Mouse (Mus musculus) liver, embryonic 12.5 days (tissue): Measurements from ENCODE around the gene Cln3. TPM values are rescaled to one million over a fixed set of nuclear protein-coding genes. Genes with fewer than 3 reads are reported as not detected.

ENCODE experiments used
- ATAC-seq: fragments of 200-750 bp; cut with Nextera tagmentation; 2 replicates; pipeline ENCODE4 v1.8.0; 2017; ENCODE audit warnings: moderate number of reproducible peaks, mild to moderate bottlenecking, moderate library complexity
- H3K27ac ChIP-seq: fragments of 300-500 bp; sonication (generic); 2 replicates; pipeline ENCODE4 v1.5.1; 2016; ENCODE audit warnings: mild to moderate bottlenecking
- H3K27me3 ChIP-seq: fragments of 300-500 bp; sonication (generic); replicated peaks from 2 replicates; pipeline ENCODE4 v1.6.1; 2016; ENCODE audit warnings: mild to moderate bottlenecking, moderate library complexity
- H3K36me3 ChIP-seq: fragments of 300-500 bp; sonication (generic); 2 replicates; pipeline ENCODE4 v1.6.1; 2016; ENCODE audit warnings: mild to moderate bottlenecking, moderate library complexity
- H3K4me1 ChIP-seq: fragments of 300-500 bp; sonication (generic); 2 replicates; pipeline ENCODE4 v1.6.1; 2016
- H3K4me2 ChIP-seq: fragments of 300-500 bp; sonication (generic); 2 replicates; pipeline ENCODE4 v1.6.1; 2016; ENCODE audit warnings: mild to moderate bottlenecking, moderate library complexity
- H3K4me3 ChIP-seq: fragments of 300-500 bp; sonication (generic); 2 replicates; pipeline ENCODE4 v1.5.1; 2016; ENCODE audit warnings: mild to moderate bottlenecking, moderate library complexity
- H3K9ac ChIP-seq: fragments of 300-500 bp; sonication (generic); 2 replicates; pipeline ENCODE4 v1.6.1; 2016; ENCODE audit warnings: mild to moderate bottlenecking, moderate library complexity
- H3K9me3 ChIP-seq: fragments of 300-500 bp; sonication (generic); replicated peaks from 2 replicates; pipeline ENCODE4 v1.6.1; 2016; ENCODE audit warnings: mild to moderate bottlenecking, moderate library complexity
- WGBS: fragments of 180-500 bp; shearing (Covaris S2); methylation state at CpG from one replicate; pipeline ENCODE4 v1.1.7; 2016; ENCODE audit not compliant: insufficient replicate concordance; 5-methylcytosine and 5-hydroxymethylcytosine counted together
- polyA plus RNA-seq: library from polyadenylated mRNA; unstranded; fragments of >200 nt; fragmentation: Nextera tagmentation; extraction: Ambion mirVana; gene quantifications from 2 replicates; pipeline ENCODE4 v1.2.1, GENCODE M21; 2016

Cln3 gene
- polyA plus RNA-seq: 12.5 TPM in 2 replicates

DNA sequence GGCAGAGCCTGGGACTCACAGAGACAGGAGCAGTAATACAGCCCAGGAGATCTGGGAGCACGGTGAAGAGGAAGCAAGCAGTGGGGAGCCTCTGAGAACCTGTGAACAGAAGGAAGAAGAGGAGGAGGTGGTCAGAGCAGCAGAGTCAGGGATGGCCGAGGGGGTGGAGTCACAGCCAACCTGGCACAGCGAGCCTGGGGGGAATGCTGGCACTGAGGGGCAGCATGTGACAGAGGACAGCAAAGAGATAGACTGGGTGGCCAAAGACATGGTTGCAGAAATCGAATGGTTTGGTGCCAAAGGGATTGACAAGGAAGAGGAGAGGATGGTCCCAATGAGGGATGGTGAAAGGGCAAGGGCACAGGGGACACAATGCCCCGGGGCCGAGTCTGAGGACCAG, at the start of gene Cln3:
TSS of gene Cln3 (minus strand) at position 101 of the 400 bp plus-strand sequence.
- H3K9me3 ChIP-seq: no peaks in the 10 kb centered on the region
- 0 out of 2 replicates have a peak within 1 kb of the TSS, but pooled peaks have one; percentile 87 for H3K4me2 ChIP-seq
- no peak within 1 kb of the TSS for H3K9ac ChIP-seq
- no peak for ATAC-seq
- H3K4me3 ChIP-seq: no peak within 1 kb of the TSS
- no peak within 1 kb of the TSS for H3K27ac ChIP-seq
- peaks cover 17% of the 10 kb centered on the region for H3K27me3 ChIP-seq
- peaks cover 21% of the 10 kb centered on the region for H3K4me1 ChIP-seq
- H3K36me3 ChIP-seq: no peaks in the 10 kb centered on the region
- WGBS: 58% methylated on average over 6 of the region's 6 CpGs

DNA sequence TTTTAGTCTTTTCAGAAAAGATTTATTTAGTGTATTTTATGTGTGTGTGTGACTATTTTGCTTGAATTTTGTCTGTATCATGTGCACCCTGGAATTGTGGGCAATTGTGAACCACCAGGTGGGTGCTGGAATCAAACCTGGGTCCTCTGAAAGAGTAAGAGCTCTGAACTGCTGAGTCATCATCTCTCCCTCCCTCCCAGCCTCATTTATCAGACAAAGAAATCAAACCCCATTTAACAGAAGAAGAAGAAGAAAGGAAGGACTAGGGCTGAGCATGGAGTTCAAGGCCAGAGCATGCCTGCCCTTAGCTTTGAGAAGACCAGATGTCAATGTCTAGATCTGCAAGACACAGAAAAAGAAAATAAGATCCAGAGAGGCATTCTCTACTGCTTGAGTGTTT, 49.8 kb upstream of the Cln3 start:
- no peak overlapping the region for H3K4me3 ChIP-seq
- no peaks in the 10 kb centered on the region for H3K36me3 ChIP-seq
- H3K4me2 ChIP-seq: no peak overlapping the region
- no peak overlapping the region for H3K9ac ChIP-seq
- peaks cover 16% of the 10 kb centered on the region for H3K4me1 ChIP-seq
- H3K27ac ChIP-seq: no peak overlapping the region
- no peak for ATAC-seq
- H3K27me3 ChIP-seq: no peaks in the 10 kb centered on the region
- H3K9me3 ChIP-seq: no peaks in the 10 kb centered on the region

DNA sequence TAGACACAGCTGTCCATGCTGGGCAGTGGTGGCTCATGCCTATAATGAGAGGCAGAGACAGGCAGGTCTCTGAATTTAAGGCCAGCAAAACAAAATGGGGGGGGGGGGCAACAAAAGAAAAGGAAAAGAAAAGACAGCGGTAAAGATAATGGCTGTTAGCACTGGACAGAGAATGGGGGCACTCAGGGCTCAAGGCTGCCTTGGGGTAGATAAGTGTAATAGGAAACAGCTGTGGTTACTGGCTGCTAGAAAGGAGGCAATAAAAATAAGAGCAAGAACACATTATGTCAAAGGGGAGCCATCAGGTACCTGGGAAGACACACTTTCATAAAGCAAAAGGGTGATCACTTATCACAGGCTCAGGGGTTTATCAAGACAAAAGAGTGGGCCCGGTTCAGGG, 46.9 kb upstream of the Cln3 start:
- H3K4me3 ChIP-seq: no peak overlapping the region
- H3K36me3 ChIP-seq: no peaks in the 10 kb centered on the region
- H3K4me2 ChIP-seq: no peak overlapping the region; the same call in 1 of the 2 replicates
- ATAC-seq: peak; percentile 60; the same call in 1 of the 2 replicates
- WGBS: 21% methylated on average over 2 of the region's 2 CpGs
- no peak overlapping the region for H3K9ac ChIP-seq
- H3K4me1 ChIP-seq: peaks cover 20% of the 10 kb centered on the region
- H3K9me3 ChIP-seq: no peaks in the 10 kb centered on the region
- no peaks in the 10 kb centered on the region for H3K27me3 ChIP-seq
- H3K27ac ChIP-seq: no peak overlapping the region

DNA sequence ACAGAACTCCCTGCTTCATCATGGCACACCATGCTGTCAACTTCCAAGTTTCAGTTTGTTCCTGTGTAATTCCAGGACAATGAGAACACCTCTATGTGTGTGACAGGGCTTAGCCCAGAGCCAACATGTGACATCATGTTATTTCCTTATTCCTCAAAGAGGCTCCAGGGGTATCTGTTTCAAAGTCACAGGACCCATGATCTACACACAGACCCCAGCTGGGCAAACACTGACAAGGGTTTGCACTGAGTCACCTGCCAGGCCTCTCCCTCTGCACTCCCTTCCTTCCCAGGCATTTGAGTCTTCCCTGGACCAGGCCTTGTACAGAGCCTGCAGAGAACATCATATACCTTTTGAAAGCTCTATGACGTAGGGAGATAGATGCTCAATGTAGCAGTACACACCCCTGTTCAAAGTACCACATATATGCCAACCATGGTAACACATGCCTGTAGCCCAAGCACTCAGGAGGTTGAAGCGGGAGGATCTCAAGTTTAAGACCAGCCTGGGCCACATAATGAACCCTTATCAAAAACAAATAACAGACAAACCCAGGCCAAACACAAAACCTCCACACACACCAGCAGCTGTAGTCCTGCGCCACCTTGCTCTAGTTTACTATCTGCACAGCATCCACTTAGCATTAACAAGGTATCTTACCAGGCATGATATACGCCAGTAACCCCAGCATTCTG, 45.4 kb upstream of the Cln3 start, which contains the start of gene Nupr1:
TSS of gene Nupr1 (minus strand) at position 38 of the 695 bp plus-strand sequence.
- WGBS: 78% methylated on average over 4 of the region's 4 CpGs
- ATAC-seq: no peak
- no peak within 1 kb of the TSS for H3K4me3 ChIP-seq
- H3K36me3 ChIP-seq: no peaks in the 10 kb centered on the region
- no peaks in the 10 kb centered on the region for H3K9me3 ChIP-seq
- H3K4me1 ChIP-seq: peaks cover 22% of the 10 kb centered on the region
- no peak within 1 kb of the TSS for H3K4me2 ChIP-seq
- H3K27ac ChIP-seq: no peak within 1 kb of the TSS
- no peaks in the 10 kb centered on the region for H3K27me3 ChIP-seq
- H3K9ac ChIP-seq: no peak within 1 kb of the TSS

DNA sequence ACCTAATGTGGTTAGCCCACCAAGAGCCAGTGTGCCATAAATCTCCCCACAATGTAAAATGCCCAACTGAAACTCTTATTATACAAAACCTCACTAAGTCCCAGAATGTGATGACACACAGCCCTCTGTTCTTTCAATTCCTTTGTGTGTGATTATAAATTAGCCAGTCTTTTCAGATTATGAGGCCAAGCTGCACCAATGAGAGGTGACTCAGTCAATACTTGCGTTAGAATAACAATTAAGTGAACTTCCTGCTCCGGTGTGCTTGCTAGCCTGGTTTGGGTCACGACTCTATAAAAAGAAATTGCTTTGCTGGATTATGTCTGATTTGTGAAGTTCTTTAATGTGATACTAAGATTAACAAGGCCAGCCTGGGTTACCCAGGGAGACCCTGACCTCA, 44.3 kb upstream of the Cln3 start:
- H3K27me3 ChIP-seq: no peaks in the 10 kb centered on the region
- H3K4me3 ChIP-seq: no peak overlapping the region
- no peak for ATAC-seq
- H3K9me3 ChIP-seq: no peaks in the 10 kb centered on the region
- peaks cover 33% of the 10 kb centered on the region for H3K4me1 ChIP-seq
- H3K4me2 ChIP-seq: no peak overlapping the region
- no peak overlapping the region for H3K27ac ChIP-seq
- 52% methylated on average over 3 of the region's 3 CpGs for WGBS
- no peak overlapping the region for H3K9ac ChIP-seq
- no peaks in the 10 kb centered on the region for H3K36me3 ChIP-seq

DNA sequence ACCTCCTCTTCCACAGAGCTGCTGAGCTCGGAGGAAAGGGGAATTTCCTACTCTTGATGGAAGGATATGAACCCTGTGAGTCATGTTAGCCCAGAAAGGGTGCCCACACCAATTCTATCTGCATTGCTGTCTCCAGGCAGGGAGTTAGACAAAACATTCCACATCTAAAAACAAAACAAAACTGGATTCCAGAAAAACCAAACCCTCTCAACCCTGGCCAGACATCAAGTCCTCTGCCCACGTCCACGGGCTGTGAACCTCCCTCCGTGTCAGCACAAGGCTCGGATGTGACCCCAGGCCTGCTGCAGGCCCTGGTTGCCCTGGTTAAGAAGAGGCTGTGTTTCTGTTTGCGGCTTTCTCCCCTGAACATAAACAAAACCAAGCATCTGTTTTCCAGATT, 42.5 kb upstream of the Cln3 start:
- Histone ChIP-seq H3K9ac (no peak overlapping the region), H3K36me3 (no peaks in the 10 kb centered on the region), H3K9me3 (no peaks in the 10 kb centered on the region), H3K4me3 (no peak overlapping the region), H3K4me2 (no peak overlapping the region), H3K27ac (no peak overlapping the region), H3K27me3 (no peaks in the 10 kb centered on the region), H3K4me1 (peaks cover 51% of the 10 kb centered on the region)
- 64% methylated on average over 6 of the region's 6 CpGs for WGBS
- no peak for ATAC-seq

DNA sequence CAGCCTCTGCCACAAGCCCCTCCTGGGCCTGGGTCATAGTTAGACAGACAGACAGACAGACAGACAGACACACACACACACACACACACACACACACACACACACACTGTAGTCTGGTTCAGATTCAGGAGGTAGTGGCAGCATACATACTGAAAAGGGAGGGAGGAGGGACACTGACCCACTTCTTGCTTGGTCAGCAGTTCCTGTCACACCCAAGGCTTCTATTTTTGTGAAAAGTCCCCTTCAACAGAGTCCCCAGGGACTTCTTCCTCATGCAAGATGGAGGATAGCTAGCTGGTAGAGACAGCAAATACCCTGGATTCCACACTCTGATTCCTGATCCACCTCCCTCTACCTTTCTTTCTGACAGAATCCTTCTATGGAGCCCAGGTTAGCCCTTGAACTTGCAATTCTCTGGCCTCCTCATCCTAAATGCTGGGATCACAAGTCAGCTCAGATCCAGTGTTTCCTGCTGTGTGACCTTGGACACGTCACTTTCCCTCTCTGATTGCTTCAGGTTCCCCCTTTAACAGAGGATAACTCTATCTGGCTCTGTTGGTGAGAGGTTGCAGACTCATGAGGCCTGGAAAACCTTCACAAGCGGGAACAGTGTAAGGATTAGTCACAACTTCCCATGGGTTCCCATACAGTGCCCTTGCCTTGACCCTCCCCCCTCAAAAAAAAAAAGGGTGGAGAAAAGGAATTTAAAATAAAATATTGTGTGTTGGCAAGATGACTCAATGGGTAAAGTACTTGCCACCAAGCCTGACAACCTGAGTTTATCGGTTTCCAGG, 40.4 kb upstream of the Cln3 start:
- peaks cover 57% of the 10 kb centered on the region for H3K4me1 ChIP-seq

DNA sequence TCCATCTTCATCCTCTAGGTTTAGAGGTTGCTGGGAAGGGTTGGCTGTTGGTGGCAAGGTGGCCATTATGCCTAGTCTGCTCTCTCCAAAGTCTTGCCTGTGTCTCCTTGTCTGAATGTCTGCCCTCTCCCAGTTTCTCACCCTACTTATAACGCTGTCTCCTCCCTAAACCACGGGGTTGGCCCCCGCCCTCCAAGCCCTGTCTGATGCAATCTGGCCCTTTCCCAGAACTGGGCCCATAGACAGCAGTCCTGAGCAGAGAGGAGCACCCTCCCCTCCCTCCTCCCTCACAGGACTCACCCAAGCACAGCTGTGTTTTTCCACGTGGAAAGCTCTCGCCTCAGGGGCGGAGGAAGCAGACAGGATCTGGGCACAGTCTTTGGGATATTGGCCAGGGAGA, 39.8 kb upstream of the Cln3 start:
- Histone ChIP-seq H3K4me3 (peak overlapping the region; percentile 18), H3K4me1 (peaks cover 57% of the 10 kb centered on the region), H3K27me3 (no peaks in the 10 kb centered on the region), H3K9ac (peak overlapping the region; percentile 28), H3K9me3 (no peaks in the 10 kb centered on the region), H3K27ac (no peak overlapping the region), H3K4me2 (peak overlapping the region; percentile 50), H3K36me3 (no peaks in the 10 kb centered on the region)
- ATAC-seq: peak; percentile 79
- 20% methylated on average over 6 of the region's 6 CpGs for WGBS

More for the DNA sequence above, 40.4 kb upstream of the Cln3 start:
- 75% methylated on average over 3 of the region's 3 CpGs for WGBS
- no peak for ATAC-seq
- Histone ChIP-seq H3K27me3 (no peaks in the 10 kb centered on the region), H3K27ac (no peak overlapping the region), H3K9me3 (no peaks in the 10 kb centered on the region), H3K36me3 (no peaks in the 10 kb centered on the region), H3K9ac (peak overlapping the region; percentile 28; the same call in 1 of the 2 replicates), H3K4me2 (peak overlapping the region; percentile 50), H3K4me3 (no peak overlapping the region)

DNA sequence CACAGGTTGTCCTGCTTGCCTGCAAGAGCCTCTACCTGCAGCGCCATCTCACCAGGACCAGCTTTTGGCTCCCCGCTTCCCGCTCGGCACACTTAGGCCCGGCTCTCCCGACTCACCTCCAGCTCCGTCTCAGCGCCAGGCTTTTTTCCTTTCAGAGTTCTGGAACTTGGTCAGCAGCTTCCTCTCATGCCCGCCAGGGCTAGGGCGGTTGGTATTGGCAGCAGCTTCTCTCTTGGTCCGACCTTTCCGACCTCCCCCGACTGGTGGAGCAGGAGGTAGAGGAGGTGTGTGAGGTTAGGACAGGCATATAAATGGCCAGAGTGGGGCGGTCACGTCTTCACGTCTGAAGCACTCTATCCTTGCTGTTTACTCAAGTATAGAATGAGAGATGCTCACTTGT, 39.2 kb upstream of the Cln3 start:
- H3K4me3 ChIP-seq: peak overlapping the region; percentile 18
- H3K27ac ChIP-seq: no peak overlapping the region

DNA sequence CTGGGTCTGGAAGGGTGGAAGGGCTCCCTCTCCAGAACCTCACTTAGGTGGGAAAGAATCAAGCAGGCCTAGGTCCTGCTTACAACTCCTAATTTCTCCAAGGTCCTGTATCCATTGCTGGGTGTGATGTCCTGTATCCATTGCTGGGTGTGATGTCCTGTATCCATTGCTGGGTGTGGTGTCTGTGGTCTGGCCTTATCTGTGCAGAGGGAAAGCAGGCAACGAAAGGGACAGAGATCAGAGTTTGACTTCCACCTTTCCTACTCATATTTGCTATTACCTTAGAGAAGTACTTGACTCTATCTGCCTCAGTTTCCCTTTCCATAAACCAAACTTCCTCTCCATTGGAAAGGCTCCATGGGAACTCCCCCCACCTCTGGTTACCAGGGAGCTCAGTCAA, 37.8 kb upstream of the Cln3 start:
- Histone ChIP-seq H3K4me2 (peak overlapping the region; percentile 4; the same call in 1 of the 2 replicates), H3K4me1 (peaks cover 55% of the 10 kb centered on the region), H3K36me3 (no peaks in the 10 kb centered on the region), H3K4me3 (no peak overlapping the region), H3K27me3 (no peaks in the 10 kb centered on the region), H3K9me3 (no peaks in the 10 kb centered on the region), H3K27ac (no peak overlapping the region), H3K9ac (no peak overlapping the region)
- ATAC-seq: no peak
- 23% methylated on average over 1 of the region's 1 CpGs for WGBS

More for the DNA sequence above, 39.2 kb upstream of the Cln3 start:
- 67% methylated on average over 16 of the region's 16 CpGs for WGBS
- Histone ChIP-seq H3K36me3 (no peaks in the 10 kb centered on the region), H3K9ac (no peak overlapping the region), H3K9me3 (no peaks in the 10 kb centered on the region), H3K4me2 (peak overlapping the region; percentile 50), H3K27me3 (no peaks in the 10 kb centered on the region), H3K4me1 (peaks cover 57% of the 10 kb centered on the region)
- ATAC-seq: no peak

DNA sequence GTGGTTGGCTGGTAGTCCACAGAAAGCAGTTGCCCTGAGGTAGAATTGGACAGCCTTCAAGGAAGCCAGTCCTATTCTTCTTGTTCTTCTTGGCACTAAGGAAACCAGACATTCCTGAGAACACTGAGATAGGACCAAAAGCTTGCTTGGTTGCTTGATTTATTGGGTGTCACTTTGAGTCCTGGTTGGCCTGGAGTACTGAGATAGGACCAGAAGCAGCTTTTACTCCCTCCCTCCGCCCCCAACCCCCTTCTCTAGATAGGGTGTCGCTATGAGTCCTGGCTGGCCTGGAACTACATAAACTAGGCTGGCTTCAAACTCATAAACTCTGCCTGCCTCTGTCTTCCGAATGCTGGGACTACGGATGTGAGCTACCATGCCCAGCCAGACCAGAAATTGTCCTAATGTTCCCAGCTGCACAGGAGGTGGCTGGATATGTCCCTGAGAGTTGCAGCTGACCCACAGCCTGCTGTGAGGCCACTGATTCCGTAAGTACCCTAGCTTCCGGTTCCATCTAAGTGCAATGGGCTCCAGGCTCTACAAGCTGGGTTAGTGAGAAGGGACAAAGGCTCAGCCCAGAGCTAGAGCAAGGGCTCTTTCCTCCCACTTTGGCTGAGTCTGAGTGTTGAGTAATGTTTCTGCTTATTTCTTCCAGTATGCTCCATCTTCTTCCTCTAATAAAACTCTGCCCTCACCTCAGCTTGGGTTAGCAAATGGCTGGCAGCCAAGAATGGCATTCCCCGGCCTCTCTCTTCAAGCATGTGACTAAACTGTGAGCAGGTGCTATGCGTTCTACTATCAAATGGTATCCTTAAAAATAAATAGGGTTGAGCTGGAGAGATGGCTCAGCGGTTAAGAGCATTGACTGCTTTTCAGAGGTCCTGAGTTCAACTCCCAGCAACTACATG, 36.1 kb upstream of the Cln3 start:
- ATAC-seq: peak; percentile 78
- peak overlapping the region; percentile 32; the same call in 1 of the 2 replicates for H3K4me2 ChIP-seq
- H3K27ac ChIP-seq: peak overlapping the region; percentile 39; the same call in 1 of the 2 replicates
- H3K9ac ChIP-seq: no peak overlapping the region
- H3K36me3 ChIP-seq: no peaks in the 10 kb centered on the region
- no peaks in the 10 kb centered on the region for H3K9me3 ChIP-seq
- WGBS: 57% methylated on average over 9 of the region's 9 CpGs
- no peak overlapping the region for H3K4me3 ChIP-seq
- peaks cover 53% of the 10 kb centered on the region for H3K4me1 ChIP-seq
- no peaks in the 10 kb centered on the region for H3K27me3 ChIP-seq
